Mouse (Mus musculus) brain, embryonic 14.5 days (tissue): ENCODE data around the gene Plcd3.

Experiments used
- CTCF ChIP-seq: fragments of 200-500 bp; IDR thresholded peaks from 2 replicates; pipeline ENCODE4 v1.5.1; 2012; ENCODE audit warnings: inconsistent platforms, mild to moderate bottlenecking, moderate library complexity, borderline replicate concordance; ENCODE audit not compliant: insufficient read depth, insufficient read length; ENCODE audit errors: extremely low read depth
- POLR2A ChIP-seq: fragments of 200-500 bp; IDR thresholded peaks from 2 replicates; pipeline ENCODE4 v1.6.1; 2012; ENCODE audit warnings: mild to moderate bottlenecking, inconsistent platforms, borderline replicate concordance; ENCODE audit not compliant: poor library complexity, insufficient read depth, insufficient read length, severe bottlenecking; ENCODE audit errors: extremely low read depth

DNA sequence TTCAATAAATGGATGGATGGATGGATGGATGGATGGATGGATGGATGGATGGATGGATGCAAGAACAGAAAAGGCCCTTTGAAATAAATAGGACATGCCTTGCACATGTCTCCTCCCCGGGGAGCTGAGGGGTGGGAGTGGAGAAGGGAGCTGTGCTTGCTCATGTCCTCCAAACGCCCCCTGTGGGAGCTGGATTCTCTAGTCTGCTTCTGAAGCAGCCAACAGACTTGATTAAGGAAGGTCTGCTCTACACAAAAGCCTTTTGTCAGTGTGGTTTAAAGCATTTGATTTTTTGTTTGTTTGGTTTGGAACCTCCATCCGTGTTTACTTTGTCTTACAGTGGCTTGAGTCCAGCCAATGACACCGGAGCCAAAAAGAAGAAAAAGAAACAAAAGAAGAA lies 58.6 kb downstream of the Plcd3 start:
- TF ChIP-seq CTCF (no peak), POLR2A (no peak)
